Mouse (Mus musculus) heart, postnatal 0 days (tissue): ENCODE data around the gene Zbtb46. TPM values are rescaled to one million over a fixed set of nuclear protein-coding genes. Genes with fewer than 3 reads are reported as not detected.

Experiments
- ATAC-seq: fragments of 200-750 bp; cut with Nextera tagmentation; 2 replicates; pipeline ENCODE4 v1.8.0; 2017; ENCODE audit warnings: low read depth, moderate number of reproducible peaks, moderate library complexity; ENCODE audit not compliant: insufficient read depth
- DNase-seq: peaks from one replicate; pipeline ENCODE4 v3.0.0-alpha.2; 2016; ENCODE audit warnings: low spot score
- H3K27ac ChIP-seq: fragments of 300-500 bp; sonication (generic); 2 replicates; pipeline ENCODE4 v1.5.1; 2014; ENCODE audit warnings: low read depth, mild to moderate bottlenecking
- H3K27me3 ChIP-seq: fragments of 300-500 bp; sonication (generic); 2 replicates; pipeline ENCODE4 v1.6.1; 2014; ENCODE audit warnings: low read length, mixed read lengths; ENCODE audit not compliant: control insufficient read depth, insufficient read depth
- H3K36me3 ChIP-seq: fragments of 300-500 bp; sonication (generic); replicated peaks from 2 replicates; pipeline ENCODE4 v1.6.1; 2014; ENCODE audit warnings: low read length, mixed read lengths; ENCODE audit not compliant: control insufficient read depth, insufficient read depth
- H3K4me1 ChIP-seq: fragments of 300-500 bp; sonication (generic); 2 replicates; pipeline ENCODE4 v1.6.1; 2014; ENCODE audit warnings: antibody characterized with exemption; ENCODE audit not compliant: control insufficient read depth, insufficient read depth
- H3K4me2 ChIP-seq: fragments of 300-500 bp; sonication (generic); 2 replicates; pipeline ENCODE4 v1.6.1; 2014; ENCODE audit warnings: low read depth, mild to moderate bottlenecking, low read length, moderate library complexity
- H3K4me3 ChIP-seq: fragments of 300-500 bp; sonication (generic); 2 replicates; pipeline ENCODE4 v1.5.1; 2014; ENCODE audit warnings: low read depth, low read length
- H3K9ac ChIP-seq: fragments of 300-500 bp; sonication (generic); replicated peaks from 2 replicates; pipeline ENCODE4 v1.6.1; 2014; ENCODE audit warnings: low read depth, low read length, mixed read lengths
- H3K9me3 ChIP-seq: fragments of 300-500 bp; sonication (generic); replicated peaks from 2 replicates; pipeline ENCODE4 v1.6.1; 2016; ENCODE audit warnings: low read length; ENCODE audit not compliant: control insufficient read depth
- CTCF ChIP-seq: IDR thresholded peaks from 2 replicates; pipeline ENCODE4 v1.5.1; 2016; ENCODE audit warnings: antibody characterized with exemption, control low read depth, low read depth
- EP300 ChIP-seq: IDR thresholded peaks from 2 replicates; pipeline ENCODE4 v1.6.1; 2016; ENCODE audit warnings: antibody characterized with exemption, low read depth
- whole genome bisulfite sequencing: fragments of 180-500 bp; shearing (Covaris S2); extraction: QIAGEN DNeasy Blood & Tissue Kit; methylation state at CpG from one replicate; pipeline ENCODE4 v1.1.7; 2014; 5-methylcytosine and 5-hydroxymethylcytosine counted together
- polyA plus RNA-seq: library from polyadenylated mRNA; unstranded; fragments of >200 nt; fragmentation: Nextera tagmentation; extraction: Ambion mirVana; gene quantifications from 2 replicates; pipeline ENCODE4 v1.2.1, GENCODE M21; 2015
- total RNA-seq: library from RNA; depleted of rRNA; stranded (reverse); fragments of >200 nt; gene quantifications from 2 replicates; pipeline ENCODE4 v1.2.3, GENCODE M21; 2014; ENCODE audit warnings: low replicate concordance

Gene Zbtb46
- total and polyA plus RNA-seq, 2 experiments from 2014 or later = 7.5 to 18.4 TPM

GRCm38 (mm10) chr2:181401497-181401896, 57.7 kb downstream of the Zbtb46 start:
- Histone ChIP-seq H3K9ac (no peak overlapping the region), H3K27me3 (no peaks in the 10 kb centered on the region), H3K27ac (no peak overlapping the region), H3K4me3 (no peak overlapping the region), H3K36me3 (no peaks in the 10 kb centered on the region; the same call in 1 of the 2 replicates), H3K9me3 (no peaks in the 10 kb centered on the region), H3K4me1 (peaks cover 6% of the 10 kb centered on the region), H3K4me2 (no peak overlapping the region)
- 8% methylated on average over 1 of the region's 1 CpGs for WGBS
- TF ChIP-seq EP300 = no peak
- no peak for TF ChIP-seq CTCF
- no peak for ATAC-seq
- DNase-seq = no peak

GRCm38 (mm10) chr2:181397207-181397761, 61.9 kb downstream of the Zbtb46 start:
- 28% methylated on average over 5 of the region's 5 CpGs for WGBS
- TF ChIP-seq EP300 (no peak), CTCF (no peak)
- DNase-seq = peak; percentile 50
- Histone ChIP-seq H3K27me3 (no peaks in the 10 kb centered on the region), H3K4me1 (peaks cover 11% of the 10 kb centered on the region), H3K27ac (peak overlapping the region; percentile 70), H3K36me3 (0 out of 2 replicates have a peak, but pooled peaks cover 21% of the 10 kb centered on the region), H3K4me2 (0 out of 2 replicates have a peak overlapping the region, but pooled peaks have one; percentile 30), H3K4me3 (no peak overlapping the region), H3K9ac (no peak overlapping the region), H3K9me3 (no peaks in the 10 kb centered on the region)
- ATAC-seq = peak; percentile 58

GRCm38 (mm10) chr2:181394086-181394485, 65.1 kb downstream of the Zbtb46 start:
- no peak overlapping the region for H3K9ac ChIP-seq
- no peaks in the 10 kb centered on the region for H3K9me3 ChIP-seq
- no peak for DNase-seq
- peaks cover 11% of the 10 kb centered on the region for H3K4me1 ChIP-seq
- no peak for ATAC-seq
- H3K4me3 ChIP-seq = no peak overlapping the region
- 92% methylated on average over 3 of the region's 3 CpGs for WGBS
- TF ChIP-seq CTCF = no peak
- TF ChIP-seq EP300 = no peak
- no peak overlapping the region for H3K27ac ChIP-seq
- no peak overlapping the region for H3K4me2 ChIP-seq
- H3K27me3 ChIP-seq = no peaks in the 10 kb centered on the region
- H3K36me3 ChIP-seq = peaks cover 45% of the 10 kb centered on the region; the same call in 1 of the 2 replicates

- no peak overlapping the region for H3K9ac ChIP-seq
- no peaks in the 10 kb centered on the region for H3K9me3 ChIP-seq
- H3K4me3 ChIP-seq = no peak overlapping the region
- DNase-seq (peak; percentile 83), ATAC-seq (peak; percentile 76; the same call in 1 of the 2 replicates)
- no peak overlapping the region for H3K27ac ChIP-seq
- no peaks in the 10 kb centered on the region for H3K27me3 ChIP-seq
- H3K36me3 ChIP-seq = peaks cover 48% of the 10 kb centered on the region; the same call in 1 of the 2 replicates
- no peak overlapping the region for H3K4me2 ChIP-seq
- TF ChIP-seq CTCF (peak; percentile 94), EP300 (no peak)
- peaks cover 11% of the 10 kb centered on the region for H3K4me1 ChIP-seq
- 14% methylated on average over 4 of the region's 4 CpGs for WGBS
Measured at GRCm38 (mm10) chr2:181392600-181393213, 66.5 kb downstream of the Zbtb46 start.

GRCm38 (mm10) chr2:181391541-181391940, 67.7 kb downstream of the Zbtb46 start:
- H3K27ac ChIP-seq = no peak overlapping the region
- TF ChIP-seq CTCF (no peak), EP300 (no peak)

More at GRCm38 (mm10) chr2:181391541-181391940, 67.7 kb downstream of the Zbtb46 start:
- 0 out of 2 replicates have a peak, but pooled peaks cover 4% of the 10 kb centered on the region for H3K4me1 ChIP-seq
- WGBS = 47% methylated on average over 2 of the region's 2 CpGs
- no peak overlapping the region for H3K9ac ChIP-seq
- DNase-seq (no peak), ATAC-seq (no peak)
- H3K9me3 ChIP-seq = no peaks in the 10 kb centered on the region
- no peak overlapping the region for H3K4me3 ChIP-seq
- H3K27me3 ChIP-seq = no peaks in the 10 kb centered on the region
- no peak overlapping the region for H3K4me2 ChIP-seq
- H3K36me3 ChIP-seq = peaks cover 53% of the 10 kb centered on the region; the same call in 1 of the 2 replicates
